Mouse (Mus musculus): Measurements from ENCODE around the gene Itgb2. TPM values are rescaled to one million over a fixed set of nuclear protein-coding genes. Genes with fewer than 3 reads are reported as not detected.

The Itgb2 gene
- polyA plus RNA-seq (2015; fragmentation: Nextera tagmentation; extraction: Ambion mirVana) = 3.8 and 3.9 TPM in 2 replicates

- no peaks in the 10 kb centered on the region for H3K36me3 ChIP-seq (ENCODE audit: control insufficient read depth, insufficient read depth, low read length)
- no peak within 1 kb of the TSS; the same call in 1 of the 2 replicates for H3K4me3 ChIP-seq (ENCODE audit: low read length)
- no peak within 1 kb of the TSS; the same call in 1 of the 2 replicates for H3K27ac ChIP-seq (ENCODE audit: low read length)
- H3K4me1 ChIP-seq (ENCODE audit: control insufficient read depth, insufficient read depth, low read length) = 0 out of 2 replicates have a peak, but pooled peaks cover 3% of the 10 kb centered on the region
- H3K9ac ChIP-seq (ENCODE audit: low read depth, low read length) = no peak within 1 kb of the TSS
- WGBS = 63% methylated on average over 9 of the region's 9 CpGs
- H3K9me3 ChIP-seq (ENCODE audit: control insufficient read depth, low read length) = no peaks in the 10 kb centered on the region
- no peak for ATAC-seq
- no peak within 1 kb of the TSS for H3K4me2 ChIP-seq (ENCODE audit: low read depth, low read length)
- H3K27me3 ChIP-seq (replicated peaks; ENCODE audit: control insufficient read depth, insufficient read depth, low read length) = no peaks in the 10 kb centered on the region
Observed at GRCm38 (mm10) chr10:77530140-77530539, at the start of gene Itgb2. Itgb2 (plus strand) TSS chr10:77530252.

- Histone ChIP-seq H3K4me1 (ENCODE audit: control insufficient read depth, insufficient read depth, low read length) (peaks cover 7% of the 10 kb centered on the region), H3K36me3 (ENCODE audit: control insufficient read depth, insufficient read depth, low read length) (no peaks in the 10 kb centered on the region), H3K27me3 (replicated peaks; ENCODE audit: control insufficient read depth, insufficient read depth, low read length) (no peaks in the 10 kb centered on the region), H3K27ac (ENCODE audit: low read length) (no peak overlapping the region), H3K9me3 (ENCODE audit: control insufficient read depth, low read length) (no peaks in the 10 kb centered on the region), H3K4me3 (ENCODE audit: low read length) (no peak overlapping the region), H3K9ac (ENCODE audit: low read depth, low read length) (no peak overlapping the region), H3K4me2 (ENCODE audit: low read depth, low read length) (no peak overlapping the region)
- ATAC-seq = no peak
Observed at GRCm38 (mm10) chr10:77481814-77482213, 48.2 kb upstream of the Itgb2 start.

- no peak overlapping the region for H3K4me2 ChIP-seq (ENCODE audit: low read depth, low read length)
Observed at GRCm38 (mm10) chr10:77484205-77484935, 45.7 kb upstream of the Itgb2 start.

GRCm38 (mm10) chr10:77485786-77486185, 44.3 kb upstream of the Itgb2 start:
- no peaks in the 10 kb centered on the region for H3K9me3 ChIP-seq (ENCODE audit: control insufficient read depth, low read length)
- H3K27me3 ChIP-seq (replicated peaks; ENCODE audit: control insufficient read depth, insufficient read depth, low read length) = no peaks in the 10 kb centered on the region
- H3K4me1 ChIP-seq (ENCODE audit: control insufficient read depth, insufficient read depth, low read length) = peaks cover 7% of the 10 kb centered on the region
- WGBS = 85% methylated on average over 3 of the region's 3 CpGs
- no peak overlapping the region for H3K4me3 ChIP-seq (ENCODE audit: low read length)
- H3K36me3 ChIP-seq (ENCODE audit: control insufficient read depth, insufficient read depth, low read length) = peaks cover 17% of the 10 kb centered on the region; the same call in 1 of the 2 replicates
- no peak overlapping the region for H3K4me2 ChIP-seq (ENCODE audit: low read depth, low read length)
- no peak for ATAC-seq
- H3K9ac ChIP-seq (ENCODE audit: low read depth, low read length) = no peak overlapping the region
- no peak overlapping the region for H3K27ac ChIP-seq (ENCODE audit: low read length)

More at GRCm38 (mm10) chr10:77484205-77484935, 45.7 kb upstream of the Itgb2 start:
- 0 out of 2 replicates have a peak overlapping the region, but pooled peaks have one; percentile 6 for H3K27ac ChIP-seq (ENCODE audit: low read length)
- 22% methylated on average over 18 of the region's 18 CpGs for WGBS
- H3K36me3 ChIP-seq (ENCODE audit: control insufficient read depth, insufficient read depth, low read length) = peaks cover 12% of the 10 kb centered on the region; the same call in 1 of the 2 replicates
- H3K9ac ChIP-seq (ENCODE audit: low read depth, low read length) = no peak overlapping the region
- H3K4me3 ChIP-seq (ENCODE audit: low read length) = no peak overlapping the region
- H3K4me1 ChIP-seq (ENCODE audit: control insufficient read depth, insufficient read depth, low read length) = peaks cover 7% of the 10 kb centered on the region
- H3K9me3 ChIP-seq (ENCODE audit: control insufficient read depth, low read length) = no peaks in the 10 kb centered on the region
- ATAC-seq = peak; percentile 82
- H3K27me3 ChIP-seq (replicated peaks; ENCODE audit: control insufficient read depth, insufficient read depth, low read length) = no peaks in the 10 kb centered on the region

GRCm38 (mm10) chr10:77488168-77488567, 41.9 kb upstream of the Itgb2 start:
- no peak overlapping the region for H3K27ac ChIP-seq (ENCODE audit: low read length)
- H3K27me3 ChIP-seq (replicated peaks; ENCODE audit: control insufficient read depth, insufficient read depth, low read length) = no peaks in the 10 kb centered on the region
- WGBS = 98% methylated on average over 7 of the region's 7 CpGs
- H3K4me2 ChIP-seq (ENCODE audit: low read depth, low read length) = no peak overlapping the region
- H3K9ac ChIP-seq (ENCODE audit: low read depth, low read length) = no peak overlapping the region
- peaks cover 22% of the 10 kb centered on the region for H3K36me3 ChIP-seq (ENCODE audit: control insufficient read depth, insufficient read depth, low read length)
- H3K4me3 ChIP-seq (ENCODE audit: low read length) = no peak overlapping the region
- H3K9me3 ChIP-seq (ENCODE audit: control insufficient read depth, low read length) = no peaks in the 10 kb centered on the region
- no peak for ATAC-seq
- H3K4me1 ChIP-seq (ENCODE audit: control insufficient read depth, insufficient read depth, low read length) = peaks cover 7% of the 10 kb centered on the region

GRCm38 (mm10) chr10:77491585-77491984, 38.5 kb upstream of the Itgb2 start:
- H3K27me3 ChIP-seq (replicated peaks; ENCODE audit: control insufficient read depth, insufficient read depth, low read length) = no peaks in the 10 kb centered on the region
- H3K4me1 ChIP-seq (ENCODE audit: control insufficient read depth, insufficient read depth, low read length) = no peaks in the 10 kb centered on the region
- 86% methylated on average over 6 of the region's 6 CpGs for WGBS
- H3K9ac ChIP-seq (ENCODE audit: low read depth, low read length) = no peak overlapping the region
- H3K4me2 ChIP-seq (ENCODE audit: low read depth, low read length) = no peak overlapping the region
- H3K36me3 ChIP-seq (ENCODE audit: control insufficient read depth, insufficient read depth, low read length) = peaks cover 37% of the 10 kb centered on the region
- H3K4me3 ChIP-seq (ENCODE audit: low read length) = no peak overlapping the region
- no peaks in the 10 kb centered on the region for H3K9me3 ChIP-seq (ENCODE audit: control insufficient read depth, low read length)
- no peak overlapping the region for H3K27ac ChIP-seq (ENCODE audit: low read length)
- ATAC-seq = no peak

- H3K4me1 ChIP-seq (ENCODE audit: control insufficient read depth, insufficient read depth, low read length) = no peaks in the 10 kb centered on the region
- WGBS = 93% methylated on average over 3 of the region's 3 CpGs
- H3K9me3 ChIP-seq (ENCODE audit: control insufficient read depth, low read length) = no peaks in the 10 kb centered on the region
- no peak overlapping the region for H3K27ac ChIP-seq (ENCODE audit: low read length)
- no peak overlapping the region for H3K4me2 ChIP-seq (ENCODE audit: low read depth, low read length)
- no peak overlapping the region for H3K4me3 ChIP-seq (ENCODE audit: low read length)
- peaks cover 42% of the 10 kb centered on the region for H3K36me3 ChIP-seq (ENCODE audit: control insufficient read depth, insufficient read depth, low read length)
- no peak overlapping the region for H3K9ac ChIP-seq (ENCODE audit: low read depth, low read length)
- ATAC-seq = no peak
- H3K27me3 ChIP-seq (replicated peaks; ENCODE audit: control insufficient read depth, insufficient read depth, low read length) = no peaks in the 10 kb centered on the region
Observed at GRCm38 (mm10) chr10:77492885-77493284, 37.2 kb upstream of the Itgb2 start.

- no peak overlapping the region for H3K4me2 ChIP-seq (ENCODE audit: low read depth, low read length)
- no peak for ATAC-seq
- H3K27me3 ChIP-seq (replicated peaks; ENCODE audit: control insufficient read depth, insufficient read depth, low read length) = no peaks in the 10 kb centered on the region
- H3K4me3 ChIP-seq (ENCODE audit: low read length) = no peak overlapping the region
- H3K9me3 ChIP-seq (ENCODE audit: control insufficient read depth, low read length) = no peaks in the 10 kb centered on the region
- WGBS = 90% methylated on average over 13 of the region's 13 CpGs
- H3K9ac ChIP-seq (ENCODE audit: low read depth, low read length) = no peak overlapping the region
- peaks cover 30% of the 10 kb centered on the region for H3K36me3 ChIP-seq (ENCODE audit: control insufficient read depth, insufficient read depth, low read length)
- H3K27ac ChIP-seq (ENCODE audit: low read length) = no peak overlapping the region
- peaks cover 16% of the 10 kb centered on the region for H3K4me1 ChIP-seq (ENCODE audit: control insufficient read depth, insufficient read depth, low read length)
Observed at GRCm38 (mm10) chr10:77497185-77497584, 32.9 kb upstream of the Itgb2 start.

GRCm38 (mm10) chr10:77498254-77498653, 31.8 kb upstream of the Itgb2 start:
- 73% methylated on average over 6 of the region's 6 CpGs for WGBS
- Histone ChIP-seq H3K27me3 (replicated peaks; ENCODE audit: control insufficient read depth, insufficient read depth, low read length) (no peaks in the 10 kb centered on the region), H3K9me3 (ENCODE audit: control insufficient read depth, low read length) (no peaks in the 10 kb centered on the region), H3K9ac (ENCODE audit: low read depth, low read length) (no peak overlapping the region), H3K4me2 (ENCODE audit: low read depth, low read length) (no peak overlapping the region), H3K36me3 (ENCODE audit: control insufficient read depth, insufficient read depth, low read length) (peaks cover 28% of the 10 kb centered on the region), H3K4me1 (ENCODE audit: control insufficient read depth, insufficient read depth, low read length) (peaks cover 16% of the 10 kb centered on the region), H3K4me3 (ENCODE audit: low read length) (no peak overlapping the region), H3K27ac (ENCODE audit: low read length) (no peak overlapping the region)
- ATAC-seq = no peak

All from intestine, embryonic 16.5 days (tissue).